Mouse (Mus musculus): ENCODE results near the gene Rpl23. TPM values are rescaled to one million over a fixed set of nuclear protein-coding genes. Genes with fewer than 3 reads are reported as not detected.
"Not testable (repeated sequence)": the region's sequence is repeated elsewhere in the genome, so short reads cannot be mapped to it uniquely, and the experiment has no call there.

Rpl23 gene
- polyA plus RNA-seq, 1 experiment from 2014 or later, result 842 TPM

GRCm38 (mm10) chr11:97790778-97791438 lies 8.7 kb upstream of the Rpl23 start:
- H3K4me3 ChIP-seq (ENCODE audit: low read depth, low read length); ATAC-seq (replicated peaks; ENCODE audit: low FRiP score); H3K27ac ChIP-seq (ENCODE audit: low read depth, low read length); H3K36me3 ChIP-seq (ENCODE audit: control insufficient read depth, insufficient read depth, low read length); H3K9ac ChIP-seq (ENCODE audit: low read depth, low read length); H3K27me3 ChIP-seq (replicated peaks; ENCODE audit: control insufficient read depth, insufficient read depth, low read length); H3K4me2 ChIP-seq; DNase-seq (ENCODE audit: low spot score); H3K9me3 ChIP-seq (ENCODE audit: control insufficient read depth, low read length); H3K4me1 ChIP-seq (replicated peaks; ENCODE audit: control insufficient read depth, insufficient read depth, low read length): not testable (repeated sequence)
- WGBS, result 78% methylated on average over 2 of the region's 2 CpGs

- 86% methylated on average over 5 of the region's 5 CpGs for WGBS
- no peak overlapping the region for H3K4me2 ChIP-seq
- H3K27ac ChIP-seq (ENCODE audit: low read depth, low read length), result no peak overlapping the region
- no peaks in the 10 kb centered on the region for H3K36me3 ChIP-seq (ENCODE audit: control insufficient read depth, insufficient read depth, low read length)
- DNase-seq (ENCODE audit: low spot score) (no peak), ATAC-seq (replicated peaks; ENCODE audit: low FRiP score) (no peak)
- no peaks in the 10 kb centered on the region; the same call in 1 of the 2 replicates for H3K9me3 ChIP-seq (ENCODE audit: control insufficient read depth, low read length)
- no peaks in the 10 kb centered on the region for H3K27me3 ChIP-seq (replicated peaks; ENCODE audit: control insufficient read depth, insufficient read depth, low read length)
- H3K4me1 ChIP-seq (replicated peaks; ENCODE audit: control insufficient read depth, insufficient read depth, low read length), result no peaks in the 10 kb centered on the region
- H3K9ac ChIP-seq (ENCODE audit: low read depth, low read length), result no peak overlapping the region
- no peak overlapping the region for H3K4me3 ChIP-seq (ENCODE audit: low read depth, low read length)
Measured at GRCm38 (mm10) chr11:97789727-97790126, 7.5 kb upstream of the Rpl23 start.

- no peaks in the 10 kb centered on the region for H3K27me3 ChIP-seq (replicated peaks; ENCODE audit: control insufficient read depth, insufficient read depth, low read length)
Measured at GRCm38 (mm10) chr11:97787961-97788360, 5.7 kb upstream of the Rpl23 start.

GRCm38 (mm10) chr11:97782564-97782895 lies 293 bp upstream of the Rpl23 start:
- under 1% methylated on average over 10 of the region's 10 CpGs for WGBS
- peak overlapping the region; percentile 95 for H3K27ac ChIP-seq (ENCODE audit: low read depth, low read length)
- H3K4me2 ChIP-seq, result peak overlapping the region; percentile 92
- no peak for ATAC-seq (replicated peaks; ENCODE audit: low FRiP score)
- peak overlapping the region; percentile 97 for H3K4me3 ChIP-seq (ENCODE audit: low read depth, low read length)
- H3K9me3 ChIP-seq (ENCODE audit: control insufficient read depth, low read length), result no peaks in the 10 kb centered on the region; the same call in 1 of the 2 replicates
- H3K4me1 ChIP-seq (replicated peaks; ENCODE audit: control insufficient read depth, insufficient read depth, low read length), result peaks cover 11% of the 10 kb centered on the region
- peaks cover 34% of the 10 kb centered on the region for H3K36me3 ChIP-seq (ENCODE audit: control insufficient read depth, insufficient read depth, low read length)
- H3K9ac ChIP-seq (ENCODE audit: low read depth, low read length), result peak overlapping the region; percentile 100
- no peak for DNase-seq (ENCODE audit: low spot score)
- H3K27me3 ChIP-seq (replicated peaks; ENCODE audit: control insufficient read depth, insufficient read depth, low read length), result no peaks in the 10 kb centered on the region

More at GRCm38 (mm10) chr11:97787961-97788360, 5.7 kb upstream of the Rpl23 start:
- Histone ChIP-seq H3K9ac (ENCODE audit: low read depth, low read length) (no peak overlapping the region), H3K27ac (ENCODE audit: low read depth, low read length) (no peak overlapping the region), H3K4me1 (replicated peaks; ENCODE audit: control insufficient read depth, insufficient read depth, low read length) (no peaks in the 10 kb centered on the region), H3K4me3 (ENCODE audit: low read depth, low read length) (no peak overlapping the region), H3K4me2 (no peak overlapping the region), H3K36me3 (ENCODE audit: control insufficient read depth, insufficient read depth, low read length) (no peaks in the 10 kb centered on the region), H3K9me3 (ENCODE audit: control insufficient read depth, low read length) (no peaks in the 10 kb centered on the region; the same call in 1 of the 2 replicates)
- ATAC-seq (replicated peaks; ENCODE audit: low FRiP score), result no peak
- no peak for DNase-seq (ENCODE audit: low spot score)
- WGBS, result 84% methylated on average over 3 of the region's 3 CpGs

GRCm38 (mm10) chr11:97781478-97781831 lies 782 bp downstream of the Rpl23 start:
- ATAC-seq (replicated peaks; ENCODE audit: low FRiP score) (no peak), DNase-seq (ENCODE audit: low spot score) (no peak)
- Histone ChIP-seq H3K36me3 (ENCODE audit: control insufficient read depth, insufficient read depth, low read length) (peaks cover 44% of the 10 kb centered on the region), H3K27ac (ENCODE audit: low read depth, low read length) (peak overlapping the region; percentile 95), H3K27me3 (replicated peaks; ENCODE audit: control insufficient read depth, insufficient read depth, low read length) (no peaks in the 10 kb centered on the region), H3K4me2 (peak overlapping the region; percentile 92), H3K9ac (ENCODE audit: low read depth, low read length) (peak overlapping the region; percentile 100), H3K4me1 (replicated peaks; ENCODE audit: control insufficient read depth, insufficient read depth, low read length) (peaks cover 11% of the 10 kb centered on the region), H3K9me3 (ENCODE audit: control insufficient read depth, low read length) (no peaks in the 10 kb centered on the region; the same call in 1 of the 2 replicates), H3K4me3 (ENCODE audit: low read depth, low read length) (peak overlapping the region; percentile 97)
- WGBS, result 1% methylated on average over 11 of the region's 11 CpGs

- peak overlapping the region; percentile 95 for H3K27ac ChIP-seq (ENCODE audit: low read depth, low read length)
Measured at GRCm38 (mm10) chr11:97779968-97780701, 2.1 kb downstream of the Rpl23 start.

GRCm38 (mm10) chr11:97778918-97779317 lies 3.3 kb downstream of the Rpl23 start:
- DNase-seq (ENCODE audit: low spot score) (no peak), ATAC-seq (replicated peaks; ENCODE audit: low FRiP score) (no peak)
- H3K4me1 ChIP-seq (replicated peaks; ENCODE audit: control insufficient read depth, insufficient read depth, low read length), result peaks cover 11% of the 10 kb centered on the region
- H3K9ac ChIP-seq (ENCODE audit: low read depth, low read length), result no peak overlapping the region
- peak overlapping the region; percentile 97 for H3K4me3 ChIP-seq (ENCODE audit: low read depth, low read length)
- H3K27ac ChIP-seq (ENCODE audit: low read depth, low read length), result peak overlapping the region; percentile 16; the same call in 1 of the 2 replicates
- peak overlapping the region; percentile 35 for H3K4me2 ChIP-seq
- no peaks in the 10 kb centered on the region for H3K9me3 ChIP-seq (ENCODE audit: control insufficient read depth, low read length)
- H3K36me3 ChIP-seq (ENCODE audit: control insufficient read depth, insufficient read depth, low read length), result peaks cover 44% of the 10 kb centered on the region
- WGBS, result 79% methylated on average over 1 of the region's 1 CpGs
- H3K27me3 ChIP-seq (replicated peaks; ENCODE audit: control insufficient read depth, insufficient read depth, low read length), result no peaks in the 10 kb centered on the region

More at GRCm38 (mm10) chr11:97779968-97780701, 2.1 kb downstream of the Rpl23 start:
- peaks cover 11% of the 10 kb centered on the region for H3K4me1 ChIP-seq (replicated peaks; ENCODE audit: control insufficient read depth, insufficient read depth, low read length)
- H3K27me3 ChIP-seq (replicated peaks; ENCODE audit: control insufficient read depth, insufficient read depth, low read length), result no peaks in the 10 kb centered on the region
- 45% methylated on average over 2 of the region's 2 CpGs for WGBS
- DNase-seq (ENCODE audit: low spot score) (no peak), ATAC-seq (replicated peaks; ENCODE audit: low FRiP score) (no peak)
- H3K36me3 ChIP-seq (ENCODE audit: control insufficient read depth, insufficient read depth, low read length), result peaks cover 44% of the 10 kb centered on the region
- peak overlapping the region; percentile 97 for H3K4me3 ChIP-seq (ENCODE audit: low read depth, low read length)
- H3K9ac ChIP-seq (ENCODE audit: low read depth, low read length), result peak overlapping the region; percentile 100
- H3K4me2 ChIP-seq, result peak overlapping the region; percentile 92
- no peaks in the 10 kb centered on the region for H3K9me3 ChIP-seq (ENCODE audit: control insufficient read depth, low read length)

- Histone ChIP-seq H3K9me3 (ENCODE audit: control insufficient read depth, low read length) (no peaks in the 10 kb centered on the region), H3K9ac (ENCODE audit: low read depth, low read length) (no peak overlapping the region), H3K36me3 (ENCODE audit: control insufficient read depth, insufficient read depth, low read length) (peaks cover 44% of the 10 kb centered on the region), H3K27me3 (replicated peaks; ENCODE audit: control insufficient read depth, insufficient read depth, low read length) (no peaks in the 10 kb centered on the region), H3K4me3 (ENCODE audit: low read depth, low read length) (no peak overlapping the region), H3K4me2 (no peak overlapping the region), H3K27ac (ENCODE audit: low read depth, low read length) (peak overlapping the region; percentile 45; the same call in 1 of the 2 replicates), H3K4me1 (replicated peaks; ENCODE audit: control insufficient read depth, insufficient read depth, low read length) (peaks cover 11% of the 10 kb centered on the region)
- peak; percentile 46 for DNase-seq (ENCODE audit: low spot score)
- WGBS, result 49% methylated on average over 2 of the region's 2 CpGs
- peak; percentile 39 for ATAC-seq (replicated peaks; ENCODE audit: low FRiP score)
Measured at GRCm38 (mm10) chr11:97777129-97777529, 5.1 kb downstream of the Rpl23 start.

Data from liver, embryonic 11.5 days (tissue).